Mouse (Mus musculus) left cerebral cortex, adult 2 months (tissue): ENCODE data around the gene Tas2r102. TPM values are rescaled to one million over a fixed set of nuclear protein-coding genes. Genes with fewer than 3 reads are reported as not detected.

Experiments
- DNase-seq, 2 experiments: peaks; one replicate each; pipeline ENCODE4 v3.0.0; 2021 to 2022; ENCODE audit warnings: low spot score in 2 of 2, mixed read lengths in 1 of 2; ENCODE audit errors: extremely low spot score in 1 of 2
- H3K27ac ChIP-seq: fragments of 200-600 bp; 2 replicates; pipeline ENCODE4 v1.8.1; 2022
- H3K4me3 ChIP-seq: fragments of 200-600 bp; 2 replicates; pipeline ENCODE4 v1.8.1; 2022
- CTCF ChIP-seq: fragments of 200-600 bp; IDR thresholded peaks from 2 replicates; pipeline ENCODE4 v1.8.1; 2022; ENCODE audit warnings: antibody characterized with exemption, mild to moderate bottlenecking, moderate library complexity
- intact Hi-C: fragments of 180-260 bp; cut with DNase I; formaldehyde crosslinking; loops from one replicate; pipeline ENCODE4 v1.15.1; 2025
- long read RNA-seq, 2 experiments: library from polyadenylated mRNA; stranded (forward); transcript quantifications; one replicate each; pipeline ENCODE4 v2.0.0; 2021; ENCODE audit warnings: borderline mapping rate in 2 of 2
- total RNA-seq, 2 experiments: library from RNA; stranded (reverse); gene quantifications; 2 replicates each; pipeline ENCODE4 v1.2.3; 2021

Gene Tas2r102
- not detected for total RNA-seq
- long read RNA-seq, experiment 1 = 0 reads
- long read RNA-seq, experiment 2 = 0 reads

- no peak within 1 kb of the TSS for H3K4me3 ChIP-seq
- intact Hi-C loops = no loop called here
- TF ChIP-seq CTCF = no peak
- DNase-seq = no peak
- H3K27ac ChIP-seq = no peak within 1 kb of the TSS
Observed at GRCm38 (mm10) chr6:132761831-132762230, at the start of gene Tas2r102. Tas2r102 (plus strand) TSS chr6:132762131.

- intact Hi-C loops = no loop called here
- TF ChIP-seq CTCF = no peak
Observed at GRCm38 (mm10) chr6:132737935-132738334, 24.0 kb upstream of the Tas2r102 start, which contains the start of gene Tas2r115. Tas2r115 (minus strand) TSS chr6:132738035.

GRCm38 (mm10) chr6:132750206-132750605 lies 11.7 kb upstream of the Tas2r102 start:
- Histone ChIP-seq H3K27ac (no peak overlapping the region), H3K4me3 (no peak overlapping the region)
- no peak for DNase-seq
- intact Hi-C loops = no loop called here
- no peak for TF ChIP-seq CTCF

More at GRCm38 (mm10) chr6:132737935-132738334, 24.0 kb upstream of the Tas2r102 start, which contains the start of gene Tas2r115:
- DNase-seq = no peak
- Histone ChIP-seq H3K4me3 (no peak within 1 kb of the TSS), H3K27ac (no peak within 1 kb of the TSS)

GRCm38 (mm10) chr6:132754430-132754829 lies 7.5 kb upstream of the Tas2r102 start, which contains the start of gene Tas2r124:
Tas2r124 (plus strand) TSS chr6:132754730.
- DNase-seq = no peak
- no peak within 1 kb of the TSS for H3K27ac ChIP-seq
- no peak within 1 kb of the TSS for H3K4me3 ChIP-seq
- TF ChIP-seq CTCF = no peak
- intact Hi-C loops = no loop called here

GRCm38 (mm10) chr6:132778062-132778461 lies 16.1 kb downstream of the Tas2r102 start, which contains the start of gene Tas2r136:
Tas2r136 (minus strand) TSS chr6:132778162.
- intact Hi-C loops = no loop called here
- no peak for TF ChIP-seq CTCF
- H3K27ac ChIP-seq = no peak within 1 kb of the TSS
- H3K4me3 ChIP-seq = no peak within 1 kb of the TSS
- DNase-seq = no peak

GRCm38 (mm10) chr6:132795393-132795792 lies 33.5 kb downstream of the Tas2r102 start:
- intact Hi-C loops = loop anchor here (10.0 kb wide), 1 partner anchor 189 kb away; the partner anchor contains the start of gene Tas2r109
- DNase-seq = no peak
- Histone ChIP-seq H3K27ac (no peak overlapping the region), H3K4me3 (no peak overlapping the region)
- no peak for TF ChIP-seq CTCF

GRCm38 (mm10) chr6:132802518-132802917 lies 40.6 kb downstream of the Tas2r102 start, which contains the start of gene Tas2r117:
Tas2r117 (plus strand) TSS chr6:132802818.
- TF ChIP-seq CTCF = no peak
- intact Hi-C loops = no loop called here
- no peak for DNase-seq
- no peak within 1 kb of the TSS for H3K4me3 ChIP-seq
- H3K27ac ChIP-seq = no peak within 1 kb of the TSS

Other genes with a start within 250 kb of the Tas2r102 start
- gene Prh1, start 192.3 kb upstream of the Tas2r102 start, total RNA-seq = not detected
- gene Prp2, start 166.2 kb upstream of the Tas2r102 start, total RNA-seq = not detected
- gene A630073D07Rik, start 110.6 kb upstream of the Tas2r102 start, total RNA-seq = not detected
- not detected for gene Tas2r120, start 105.2 kb upstream of the Tas2r102 start, total RNA-seq
- gene Tas2r121, start 61.1 kb upstream of the Tas2r102 start, total RNA-seq = not detected
- gene Tas2r122, start 50.2 kb upstream of the Tas2r102 start, total RNA-seq = not detected
- gene Tas2r115, start 24.1 kb upstream of the Tas2r102 start, total RNA-seq = not detected
- gene Tas2r124, start 7.4 kb upstream of the Tas2r102 start, total RNA-seq = not detected
- not detected for gene Tas2r136, start 16.0 kb downstream of the Tas2r102 start, total RNA-seq
- not detected for gene Tas2r117, start 40.7 kb downstream of the Tas2r102 start, total RNA-seq
- gene Tas2r123, start 85.0 kb downstream of the Tas2r102 start, total RNA-seq = not detected
- not detected for gene Tas2r116, start 93.3 kb downstream of the Tas2r102 start, total RNA-seq
- gene Tas2r110, start 105.9 kb downstream of the Tas2r102 start, total RNA-seq = not detected
- gene Tas2r113, start 130.9 kb downstream of the Tas2r102 start, total RNA-seq = not detected
- gene Tas2r125, start 147.5 kb downstream of the Tas2r102 start, total RNA-seq = not detected
- not detected for gene Tas2r129, start 189.0 kb downstream of the Tas2r102 start, total RNA-seq
- gene Tas2r131, start 195.8 kb downstream of the Tas2r102 start, total RNA-seq = not detected
- gene Tas2r109, start 218.8 kb downstream of the Tas2r102 start, total RNA-seq = not detected